Mouse (Mus musculus) hindbrain, embryonic 12.5 days (tissue): ENCODE results near the gene Bcl2l13. TPM values are rescaled to one million over a fixed set of nuclear protein-coding genes. Genes with fewer than 3 reads are reported as not detected.
"Not testable (repeated sequence)": the region's sequence is repeated elsewhere in the genome, so short reads cannot be mapped to it uniquely, and the experiment has no call there.

Experiments
- ATAC-seq: fragments of 200-750 bp; cut with Nextera tagmentation; 2 replicates; pipeline ENCODE4 v1.8.0; 2017; ENCODE audit warnings: moderate TSS enrichment; ENCODE audit not compliant: low FRiP score
- H3K27ac ChIP-seq: fragments of 300-500 bp; sonication (generic); 2 replicates; pipeline ENCODE4 v1.5.1; 2016; ENCODE audit warnings: mild to moderate bottlenecking
- H3K27me3 ChIP-seq: fragments of 300-500 bp; sonication (generic); 2 replicates; pipeline ENCODE4 v1.6.1; 2016; ENCODE audit warnings: mild to moderate bottlenecking
- H3K36me3 ChIP-seq: fragments of 300-500 bp; sonication (generic); 2 replicates; pipeline ENCODE4 v1.6.1; 2016; ENCODE audit warnings: mild to moderate bottlenecking
- H3K4me1 ChIP-seq: fragments of 300-500 bp; sonication (generic); 2 replicates; pipeline ENCODE4 v1.6.1; 2016
- H3K4me2 ChIP-seq: fragments of 300-500 bp; sonication (generic); replicated peaks from 2 replicates; pipeline ENCODE4 v1.6.1; 2016; ENCODE audit warnings: mild to moderate bottlenecking
- H3K4me3 ChIP-seq: fragments of 300-500 bp; sonication (generic); 2 replicates; pipeline ENCODE4 v1.5.1; 2016; ENCODE audit warnings: mild to moderate bottlenecking
- H3K9ac ChIP-seq: fragments of 300-500 bp; sonication (generic); 2 replicates; pipeline ENCODE4 v1.6.1; 2016; ENCODE audit warnings: mild to moderate bottlenecking, moderate library complexity
- H3K9me3 ChIP-seq: fragments of 300-500 bp; sonication (generic); replicated peaks from 2 replicates; pipeline ENCODE4 v1.6.1; 2016; ENCODE audit warnings: mild to moderate bottlenecking
- WGBS: fragments of 180-500 bp; shearing (Covaris S2); methylation state at CpG from one replicate; pipeline ENCODE4 v1.1.7; 2016; 5-methylcytosine and 5-hydroxymethylcytosine counted together
- polyA plus RNA-seq: library from polyadenylated mRNA; unstranded; fragments of >200 nt; fragmentation: Nextera tagmentation; extraction: Ambion mirVana; gene quantifications from 2 replicates; pipeline ENCODE4 v1.2.1, GENCODE M21; 2016

The Bcl2l13 gene
- polyA plus RNA-seq, 1 experiment from 2014 or later = 38.2 TPM

GRCm38 (mm10) chr6:120806999-120807737, 28.8 kb upstream of the Bcl2l13 start:
- Histone ChIP-seq H3K4me3 (no peak overlapping the region), H3K27me3 (no peaks in the 10 kb centered on the region), H3K4me2 (no peak overlapping the region), H3K9ac (no peak overlapping the region), H3K27ac (no peak overlapping the region), H3K4me1 (no peaks in the 10 kb centered on the region), H3K9me3 (no peaks in the 10 kb centered on the region), H3K36me3 (peaks cover 90% of the 10 kb centered on the region)
- WGBS = 92% methylated on average over 5 of the region's 5 CpGs
- no peak for ATAC-seq

- H3K27me3 ChIP-seq = no peaks in the 10 kb centered on the region
- no peaks in the 10 kb centered on the region for H3K4me1 ChIP-seq
- H3K27ac ChIP-seq = no peak overlapping the region
- no peak overlapping the region for H3K4me2 ChIP-seq
- no peak overlapping the region for H3K4me3 ChIP-seq
- H3K9me3 ChIP-seq = no peaks in the 10 kb centered on the region
- H3K36me3 ChIP-seq = peaks cover 84% of the 10 kb centered on the region
- 95% methylated on average over 4 of the region's 4 CpGs for WGBS
- ATAC-seq = no peak
- no peak overlapping the region for H3K9ac ChIP-seq
Measured at GRCm38 (mm10) chr6:120807738-120808081, 28.3 kb upstream of the Bcl2l13 start.

- not testable (repeated sequence) for ATAC-seq
- WGBS = 97% methylated on average over 10 of the region's 10 CpGs
Measured at GRCm38 (mm10) chr6:120811999-120812398, 24.0 kb upstream of the Bcl2l13 start.

GRCm38 (mm10) chr6:120819294-120819693, 16.7 kb upstream of the Bcl2l13 start:
- no peak overlapping the region for H3K9ac ChIP-seq
- 96% methylated on average over 2 of the region's 2 CpGs for WGBS
- no peaks in the 10 kb centered on the region for H3K9me3 ChIP-seq

More at GRCm38 (mm10) chr6:120811999-120812398, 24.0 kb upstream of the Bcl2l13 start:
- not testable (repeated sequence) for H3K4me3 ChIP-seq, H3K9me3 ChIP-seq, H3K9ac ChIP-seq, H3K4me1 ChIP-seq, H3K27me3 ChIP-seq, H3K27ac ChIP-seq, H3K4me2 ChIP-seq
- H3K36me3 ChIP-seq = peaks cover 45% of the 10 kb centered on the region

DNA sequence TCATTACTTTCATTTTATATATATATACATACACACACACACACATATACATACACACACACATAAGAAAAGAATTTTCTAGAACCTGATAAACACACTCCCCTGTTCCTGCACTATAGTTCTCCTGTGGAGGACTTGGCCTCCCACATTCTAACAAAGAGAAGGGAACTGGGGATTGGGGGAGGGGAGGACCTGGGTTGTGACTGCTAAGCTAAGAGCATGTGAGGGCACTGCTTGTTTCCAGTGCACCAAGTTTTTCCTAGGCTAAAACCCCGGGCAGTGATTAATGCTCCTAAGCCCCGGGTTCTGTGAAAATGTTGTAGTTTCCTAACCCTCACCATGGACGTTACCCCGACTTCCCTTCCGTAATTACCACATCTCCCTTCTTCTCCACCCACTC, 15.9 kb upstream of the Bcl2l13 start:
- ATAC-seq = no peak
- H3K27me3 ChIP-seq = no peaks in the 10 kb centered on the region
- peaks cover 21% of the 10 kb centered on the region for H3K36me3 ChIP-seq
- H3K4me1 ChIP-seq = peaks cover 12% of the 10 kb centered on the region
- no peak overlapping the region for H3K27ac ChIP-seq
- H3K4me3 ChIP-seq = no peak overlapping the region
- 95% methylated on average over 5 of the region's 5 CpGs for WGBS
- H3K9ac ChIP-seq = no peak overlapping the region
- H3K4me2 ChIP-seq = no peak overlapping the region
- no peaks in the 10 kb centered on the region for H3K9me3 ChIP-seq

More at GRCm38 (mm10) chr6:120819294-120819693, 16.7 kb upstream of the Bcl2l13 start:
- H3K36me3 ChIP-seq = peaks cover 21% of the 10 kb centered on the region
- peaks cover 12% of the 10 kb centered on the region for H3K4me1 ChIP-seq
- no peak for ATAC-seq
- no peaks in the 10 kb centered on the region for H3K27me3 ChIP-seq
- H3K4me2 ChIP-seq = no peak overlapping the region
- no peak overlapping the region for H3K27ac ChIP-seq
- H3K4me3 ChIP-seq = no peak overlapping the region

- H3K9ac ChIP-seq = no peak overlapping the region
- peaks cover 21% of the 10 kb centered on the region for H3K36me3 ChIP-seq
- peaks cover 12% of the 10 kb centered on the region for H3K4me1 ChIP-seq
- no peaks in the 10 kb centered on the region for H3K9me3 ChIP-seq
- no peak overlapping the region for H3K27ac ChIP-seq
- H3K4me2 ChIP-seq = peak overlapping the region; percentile 16; the same call in 1 of the 2 replicates
- ATAC-seq = no peak
- H3K4me3 ChIP-seq = no peak overlapping the region
- 94% methylated on average over 1 of the region's 1 CpGs for WGBS
- H3K27me3 ChIP-seq = no peaks in the 10 kb centered on the region
Measured at GRCm38 (mm10) chr6:120820941-120821340, 15.1 kb upstream of the Bcl2l13 start.

DNA sequence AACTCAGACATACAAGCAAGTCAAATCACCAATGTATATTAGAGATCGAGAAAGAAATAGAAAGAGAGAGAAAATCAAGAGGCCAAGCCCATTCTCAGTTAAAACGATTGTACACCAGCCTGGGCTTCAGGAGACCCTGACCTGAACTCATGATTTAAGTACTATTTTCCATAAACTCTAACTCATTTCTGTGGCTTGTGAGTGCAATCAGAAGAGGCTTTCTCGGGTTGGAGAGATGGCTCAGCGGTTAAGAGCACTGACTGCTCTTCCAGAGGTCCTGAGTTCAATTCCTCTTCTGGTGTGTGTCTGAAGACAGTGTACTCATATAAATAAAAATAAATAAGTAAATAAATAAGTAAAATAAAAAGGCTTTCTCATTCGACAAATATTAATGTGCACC, 14.3 kb upstream of the Bcl2l13 start:
- 58% methylated on average over 5 of the region's 5 CpGs for WGBS
- no peaks in the 10 kb centered on the region for H3K9me3 ChIP-seq
- H3K4me3 ChIP-seq = peak overlapping the region; percentile 76
- H3K27me3 ChIP-seq = no peaks in the 10 kb centered on the region
- H3K36me3 ChIP-seq = peaks cover 21% of the 10 kb centered on the region
- peaks cover 12% of the 10 kb centered on the region for H3K4me1 ChIP-seq
- no peak overlapping the region for H3K27ac ChIP-seq
- peak overlapping the region; percentile 85 for H3K9ac ChIP-seq
- no peak for ATAC-seq
- H3K4me2 ChIP-seq = peak overlapping the region; percentile 76

- peak within 1 kb of the TSS; percentile 76 for H3K4me2 ChIP-seq
- peaks cover 12% of the 10 kb centered on the region for H3K4me1 ChIP-seq
- H3K9me3 ChIP-seq = no peaks in the 10 kb centered on the region
- H3K36me3 ChIP-seq = peaks cover 18% of the 10 kb centered on the region
- peak within 1 kb of the TSS; percentile 76 for H3K4me3 ChIP-seq
- peak within 1 kb of the TSS; percentile 85 for H3K9ac ChIP-seq
- ATAC-seq = peak; percentile 97
- no peaks in the 10 kb centered on the region for H3K27me3 ChIP-seq
- peak within 1 kb of the TSS; percentile 83 for H3K27ac ChIP-seq
- WGBS = under 1% methylated on average over 41 of the region's 41 CpGs
Measured at GRCm38 (mm10) chr6:120822307-120822928, 13.6 kb upstream of the Bcl2l13 start, which contains the start of gene Atp6v1e1. Atp6v1e1 (minus strand) TSS chr6:120822793.

- H3K36me3 ChIP-seq = peaks cover 11% of the 10 kb centered on the region
- H3K4me2 ChIP-seq = peak overlapping the region; percentile 76
- peaks cover 12% of the 10 kb centered on the region for H3K4me1 ChIP-seq
- H3K4me3 ChIP-seq = peak overlapping the region; percentile 76; the same call in 1 of the 2 replicates
- ATAC-seq = peak; percentile 21; the same call in 1 of the 2 replicates
- no peaks in the 10 kb centered on the region for H3K27me3 ChIP-seq
- H3K27ac ChIP-seq = peak overlapping the region; percentile 57; the same call in 1 of the 2 replicates
- H3K9ac ChIP-seq = no peak overlapping the region
- no peaks in the 10 kb centered on the region for H3K9me3 ChIP-seq
- 75% methylated on average over 10 of the region's 10 CpGs for WGBS
Measured at GRCm38 (mm10) chr6:120822937-120823614, 12.9 kb upstream of the Bcl2l13 start.

DNA sequence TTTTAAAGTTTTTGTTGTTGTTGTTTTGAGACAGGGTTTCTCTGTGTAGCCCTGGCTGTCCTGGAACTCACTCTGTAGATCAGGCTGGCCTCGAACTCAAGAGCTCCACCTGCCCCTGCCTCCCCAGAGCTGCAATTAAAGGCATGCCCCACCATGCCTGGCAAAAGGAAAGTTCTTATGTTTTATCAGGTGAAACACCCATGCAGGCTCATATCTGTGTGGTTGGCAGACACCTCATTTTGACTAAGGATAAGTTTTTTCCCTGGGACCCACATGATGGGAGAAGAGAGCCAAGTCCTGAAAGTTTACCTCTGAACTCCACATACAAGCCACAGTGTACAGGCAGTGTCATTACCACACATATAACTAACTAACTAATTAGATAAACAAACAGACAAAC, 6.0 kb upstream of the Bcl2l13 start:
- H3K9ac ChIP-seq = no peak overlapping the region
- no peaks in the 10 kb centered on the region for H3K4me1 ChIP-seq
- no peaks in the 10 kb centered on the region for H3K27me3 ChIP-seq
- H3K36me3 ChIP-seq = no peaks in the 10 kb centered on the region
- no peak overlapping the region for H3K27ac ChIP-seq
- H3K4me3 ChIP-seq = no peak overlapping the region
- no peaks in the 10 kb centered on the region for H3K9me3 ChIP-seq
- H3K4me2 ChIP-seq = no peak overlapping the region
- ATAC-seq = no peak
- WGBS = 61% methylated on average over 1 of the region's 1 CpGs

DNA sequence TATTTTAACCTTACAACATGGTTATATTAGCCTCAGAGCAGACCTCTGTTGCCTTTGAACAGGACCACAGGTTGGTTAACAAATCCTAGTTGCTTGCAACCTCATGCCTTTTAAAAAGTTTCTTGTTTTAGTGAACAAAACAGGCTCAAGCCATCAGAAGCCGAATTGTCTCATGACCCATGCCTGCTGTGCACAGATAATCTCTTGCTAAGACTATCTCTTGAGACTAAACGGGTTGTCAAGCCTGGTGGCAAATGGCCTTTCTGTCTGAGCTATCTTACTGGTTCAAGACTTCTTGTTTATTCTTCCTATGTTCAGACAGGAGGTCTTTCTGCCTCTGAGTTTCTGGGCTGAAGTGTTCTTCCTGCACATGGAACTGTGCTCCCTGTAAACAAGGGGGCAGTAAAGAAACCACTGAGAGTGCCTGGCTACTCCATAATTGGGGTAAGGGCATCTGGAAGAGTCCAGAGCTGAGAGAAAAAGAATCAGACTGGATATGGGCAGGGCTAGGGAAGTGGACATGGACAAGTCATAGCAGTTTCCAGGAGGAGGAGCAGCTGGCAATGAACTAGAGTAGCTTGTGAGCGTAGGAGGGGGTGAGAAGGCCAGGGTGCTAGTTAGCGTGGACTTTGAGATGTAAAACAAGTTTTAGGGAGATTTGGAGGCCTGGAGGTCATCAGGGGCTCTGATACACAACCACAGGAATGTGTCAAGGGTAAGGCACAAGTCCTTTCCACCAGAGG, 5.0 kb upstream of the Bcl2l13 start:
- H3K4me2 ChIP-seq = no peak overlapping the region
- no peak overlapping the region for H3K27ac ChIP-seq
- no peaks in the 10 kb centered on the region for H3K27me3 ChIP-seq
- no peaks in the 10 kb centered on the region for H3K4me1 ChIP-seq
- H3K36me3 ChIP-seq = no peaks in the 10 kb centered on the region
- ATAC-seq = no peak
- H3K9ac ChIP-seq = no peak overlapping the region
- 70% methylated on average over 4 of the region's 4 CpGs for WGBS
- H3K9me3 ChIP-seq = no peaks in the 10 kb centered on the region
- H3K4me3 ChIP-seq = no peak overlapping the region

DNA sequence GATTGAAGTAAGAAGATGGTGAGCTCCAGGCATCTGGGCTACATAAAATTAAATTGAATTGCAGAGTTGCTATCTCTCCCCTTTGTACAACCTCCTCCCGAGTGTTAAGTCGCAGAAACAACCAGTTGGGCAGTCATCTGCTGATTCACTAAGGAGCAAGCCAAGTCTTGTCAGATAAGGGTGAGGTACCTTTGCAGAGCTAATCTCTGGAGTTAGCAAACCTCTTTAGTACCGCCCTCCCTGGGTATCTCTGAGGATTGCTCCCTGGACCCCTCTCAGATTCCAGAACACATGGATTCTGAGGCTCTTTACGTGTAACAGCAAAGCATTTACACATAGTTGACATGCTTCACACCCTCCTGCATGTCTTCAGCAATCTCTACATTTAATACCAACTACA, 3.9 kb upstream of the Bcl2l13 start:
- Histone ChIP-seq H3K4me1 (peaks cover 5% of the 10 kb centered on the region), H3K36me3 (no peaks in the 10 kb centered on the region), H3K9ac (no peak overlapping the region), H3K4me3 (no peak overlapping the region), H3K27ac (no peak overlapping the region), H3K27me3 (no peaks in the 10 kb centered on the region), H3K9me3 (no peaks in the 10 kb centered on the region), H3K4me2 (no peak overlapping the region)
- ATAC-seq = no peak
- whole genome bisulfite sequencing = 77% methylated on average over 4 of the region's 4 CpGs
